Mouse (Mus musculus) megakaryocyte, embryonic 14.5 days (primary cell): ENCODE data around the gene Zdhhc17. TPM values are rescaled to one million over a fixed set of nuclear protein-coding genes. Genes with fewer than 3 reads are reported as not detected.

ENCODE experiments used
- H3K27me3 ChIP-seq: replicated peaks from 2 replicates; pipeline ENCODE3; 2012; ENCODE audit warnings: inconsistent platforms
- H3K36me3 ChIP-seq: replicated peaks from 2 replicates; pipeline ENCODE3; 2012; ENCODE audit warnings: low read length, inconsistent platforms, mixed read lengths
- H3K4me1 ChIP-seq: 2 replicates; pipeline ENCODE4 v1.6.1; 2012; ENCODE audit warnings: inconsistent platforms
- H3K4me3 ChIP-seq: replicated peaks from 2 replicates; pipeline ENCODE3; 2012; ENCODE audit warnings: moderate library complexity, mild to moderate bottlenecking, inconsistent platforms
- H3K9me3 ChIP-seq: 2 replicates; pipeline ENCODE4 v1.6.1; 2012; ENCODE audit warnings: inconsistent platforms
- FLI1 ChIP-seq: IDR thresholded peaks from 2 replicates; pipeline ENCODE4 v1.6.1; 2012; ENCODE audit warnings: low read length, inconsistent platforms, mixed read lengths
- GATA1 ChIP-seq: IDR thresholded peaks from 3 replicates; pipeline ENCODE4 v1.6.1; 2012; ENCODE audit warnings: mixed read lengths, low read length, inconsistent platforms, borderline replicate concordance
- polyA plus RNA-seq: library from polyadenylated mRNA; stranded (reverse); fragments of >175 nt; gene quantifications from 2 replicates; pipeline ENCODE4 v1.2.3, GENCODE M21; 2012; ENCODE audit warnings: low replicate concordance; ENCODE audit not compliant: insufficient read depth

The Zdhhc17 gene
- polyA plus RNA-seq, 1 experiment = 0.29 TPM

DNA sequence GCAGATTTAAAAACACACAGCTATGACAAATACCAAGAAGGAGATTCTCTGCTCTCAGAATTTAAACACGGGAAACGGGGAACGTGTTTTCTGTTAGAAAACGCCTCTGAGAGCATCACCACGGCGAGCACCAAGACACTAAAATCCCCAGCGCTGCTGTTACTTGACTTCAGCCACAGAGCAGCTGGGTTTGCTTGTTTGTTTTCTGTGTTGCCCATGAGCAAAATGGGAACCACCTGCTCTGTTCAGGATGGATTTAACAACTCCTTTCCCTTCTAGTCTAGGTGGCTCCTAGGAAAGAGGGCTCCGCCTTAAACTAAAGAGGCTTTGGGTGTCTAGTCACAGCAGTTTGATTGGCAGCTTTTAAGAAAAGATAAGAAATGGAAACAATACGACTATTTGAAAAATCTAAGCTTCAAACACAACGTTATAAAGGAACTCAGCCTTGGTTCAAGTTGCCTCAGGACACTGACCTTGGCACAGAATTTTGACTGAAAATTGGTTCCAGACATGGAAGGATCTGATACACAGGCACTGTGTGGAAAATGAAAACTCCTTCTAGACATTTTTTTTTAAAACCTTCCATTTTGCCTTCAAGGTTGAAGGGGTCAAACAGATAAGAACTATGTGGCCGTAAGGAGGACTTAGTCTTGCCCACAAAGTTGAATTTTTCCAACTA is 93.1 kb downstream of the Zdhhc17 start:
- Histone ChIP-seq H3K9me3 (peaks cover 10% of the 10 kb centered on the region), H3K4me3 (no peak overlapping the region), H3K36me3 (no peaks in the 10 kb centered on the region), H3K4me1 (peaks cover 23% of the 10 kb centered on the region), H3K27me3 (peaks cover 4% of the 10 kb centered on the region)
- TF ChIP-seq GATA1 = no peak
- TF ChIP-seq FLI1 = no peak

DNA sequence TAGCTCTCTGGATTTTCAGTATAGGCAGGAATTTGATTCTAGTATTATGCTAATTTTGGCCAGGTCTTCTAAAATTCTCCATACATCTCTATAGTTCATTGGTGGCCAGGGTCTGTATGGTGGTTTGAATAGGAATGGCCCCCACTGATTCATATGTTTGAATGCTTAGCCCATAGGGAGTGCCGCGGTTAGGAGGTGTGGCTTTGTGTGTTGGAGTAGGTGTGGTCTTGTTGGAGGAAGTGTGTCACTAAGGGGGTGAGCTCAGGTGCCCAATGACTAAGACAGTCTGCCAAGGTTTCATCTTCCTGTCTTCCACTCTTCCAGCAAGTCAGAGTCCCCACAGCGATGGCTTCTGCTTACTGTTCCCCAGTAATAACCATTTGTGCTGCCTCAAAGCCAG is 106.1 kb downstream of the Zdhhc17 start:
- H3K9me3 ChIP-seq = peaks cover 6% of the 10 kb centered on the region
- no peaks in the 10 kb centered on the region for H3K36me3 ChIP-seq
- no peaks in the 10 kb centered on the region for H3K4me1 ChIP-seq
- TF ChIP-seq GATA1 (no peak), FLI1 (no peak)
- peaks cover 2% of the 10 kb centered on the region for H3K27me3 ChIP-seq
- no peak overlapping the region for H3K4me3 ChIP-seq

DNA sequence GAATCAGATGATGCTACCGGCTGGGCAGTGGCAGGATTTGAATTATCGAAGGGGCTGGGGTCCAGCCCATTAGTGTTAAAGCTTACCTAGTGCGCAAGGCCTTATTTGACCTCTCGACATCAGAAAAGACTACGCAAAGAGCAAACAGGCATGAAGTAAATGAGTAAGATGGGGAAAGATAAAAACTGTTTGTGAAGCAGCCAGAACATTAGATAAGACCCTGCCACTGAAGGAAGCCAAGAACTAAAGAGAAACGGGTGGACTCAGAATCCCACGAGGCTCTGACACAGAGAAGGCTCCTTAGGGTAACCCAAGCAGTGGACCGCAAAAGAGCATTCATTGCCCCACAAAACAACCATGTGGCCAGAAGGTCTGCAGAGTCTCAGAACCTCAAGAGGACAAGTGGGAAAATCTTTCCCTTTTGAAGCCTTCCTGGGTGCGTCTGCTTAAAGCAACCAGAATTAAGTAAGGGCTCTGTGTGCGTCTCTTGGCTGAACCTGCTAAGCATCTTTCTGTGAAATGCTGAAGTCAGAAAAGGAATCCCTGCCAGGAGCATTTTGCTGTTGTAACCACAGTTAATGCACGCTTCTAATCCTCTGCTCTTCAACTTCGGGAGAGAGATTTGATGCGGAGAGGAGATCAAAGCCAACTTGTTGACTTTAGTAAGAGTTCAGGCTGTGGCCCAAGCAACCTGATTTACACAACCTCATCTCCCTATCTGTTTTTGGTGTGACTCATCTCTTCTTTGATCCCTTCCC is 110.0 kb downstream of the Zdhhc17 start:
- peaks cover 2% of the 10 kb centered on the region for H3K27me3 ChIP-seq
- H3K4me1 ChIP-seq = no peaks in the 10 kb centered on the region
- no peak for TF ChIP-seq FLI1
- no peak for TF ChIP-seq GATA1
- peaks cover 19% of the 10 kb centered on the region for H3K9me3 ChIP-seq
- no peak overlapping the region for H3K4me3 ChIP-seq
- H3K36me3 ChIP-seq = no peaks in the 10 kb centered on the region

Other genes with a start within 250 kb of the Zdhhc17 start
- gene Csrp2, start 90.4 kb downstream of the Zdhhc17 start, polyA plus RNA-seq = 19.5 and 32.9 TPM in 2 replicates
- gene Osbpl8, start 154.6 kb upstream of the Zdhhc17 start, polyA plus RNA-seq = 1.1 and 1.3 TPM in 2 replicates